Mouse (Mus musculus) intestine, embryonic 16.5 days (tissue): Measurements from ENCODE around the gene Sptbn1. TPM values are rescaled to one million over a fixed set of nuclear protein-coding genes. Genes with fewer than 3 reads are reported as not detected.

Source experiments
- ATAC-seq: fragments of 200-750 bp; cut with Nextera tagmentation; 2 replicates; pipeline ENCODE4 v1.8.0; 2017; ENCODE audit warnings: moderate TSS enrichment, moderate library complexity
- H3K27ac ChIP-seq: fragments of 300-500 bp; sonication (generic); 2 replicates; pipeline ENCODE4 v1.5.1; 2014; ENCODE audit warnings: mild to moderate bottlenecking, low read length
- H3K27me3 ChIP-seq: fragments of 300-500 bp; sonication (generic); replicated peaks from 2 replicates; pipeline ENCODE4 v1.6.1; 2014; ENCODE audit warnings: low read length, control low read depth, mixed read lengths; ENCODE audit not compliant: control insufficient read depth, insufficient read depth
- H3K36me3 ChIP-seq: fragments of 300-500 bp; sonication (generic); 2 replicates; pipeline ENCODE4 v1.6.1; 2014; ENCODE audit warnings: low read length, control low read depth; ENCODE audit not compliant: control insufficient read depth, insufficient read depth
- H3K4me1 ChIP-seq: fragments of 300-500 bp; sonication (generic); 2 replicates; pipeline ENCODE4 v1.6.1; 2014; ENCODE audit warnings: low read length, control low read depth, mixed read lengths; ENCODE audit not compliant: control insufficient read depth, insufficient read depth
- H3K4me2 ChIP-seq: fragments of 300-500 bp; sonication (generic); 2 replicates; pipeline ENCODE4 v1.6.1; 2014; ENCODE audit warnings: low read depth, low read length, control low read depth
- H3K4me3 ChIP-seq: fragments of 300-500 bp; sonication (generic); 2 replicates; pipeline ENCODE4 v1.5.1; 2014; ENCODE audit warnings: mild to moderate bottlenecking, low read length
- H3K9ac ChIP-seq: fragments of 300-500 bp; sonication (generic); 2 replicates; pipeline ENCODE4 v1.6.1; 2014; ENCODE audit warnings: low read depth, low read length
- H3K9me3 ChIP-seq: fragments of 300-500 bp; sonication (generic); 2 replicates; pipeline ENCODE4 v1.6.1; 2016; ENCODE audit warnings: low read length, control low read depth; ENCODE audit not compliant: control insufficient read depth
- WGBS: fragments of 180-500 bp; shearing (Covaris S2); extraction: QIAGEN DNeasy Blood & Tissue Kit; methylation state at CpG from one replicate; pipeline ENCODE4 v1.1.7; 2014; 5-methylcytosine and 5-hydroxymethylcytosine counted together
- polyA plus RNA-seq: library from polyadenylated mRNA; unstranded; fragments of >200 nt; fragmentation: Nextera tagmentation; extraction: Ambion mirVana; gene quantifications from 2 replicates; pipeline ENCODE4 v1.2.1, GENCODE M21; 2015

Sptbn1 gene
- polyA plus RNA-seq, 1 experiment from 2014 or later, result 98.1 TPM

GRCm38 (mm10) chr11:30137081-30137480 is 130.9 kb downstream of the Sptbn1 start:
- Histone ChIP-seq H3K27me3 (no peaks in the 10 kb centered on the region), H3K9ac (no peak overlapping the region), H3K4me1 (no peaks in the 10 kb centered on the region), H3K9me3 (no peaks in the 10 kb centered on the region), H3K4me2 (no peak overlapping the region), H3K27ac (no peak overlapping the region), H3K4me3 (no peak overlapping the region), H3K36me3 (peaks cover 33% of the 10 kb centered on the region)
- ATAC-seq, result no peak
- WGBS, result 83% methylated on average over 12 of the region's 12 CpGs

GRCm38 (mm10) chr11:30134058-30134457 is 133.9 kb downstream of the Sptbn1 start:
- no peak overlapping the region for H3K4me2 ChIP-seq
- H3K36me3 ChIP-seq, result peaks cover 26% of the 10 kb centered on the region
- H3K9me3 ChIP-seq, result no peaks in the 10 kb centered on the region
- H3K27me3 ChIP-seq, result no peaks in the 10 kb centered on the region
- no peak overlapping the region for H3K27ac ChIP-seq
- no peak overlapping the region for H3K9ac ChIP-seq
- H3K4me1 ChIP-seq, result no peaks in the 10 kb centered on the region
- WGBS, result 62% methylated on average over 1 of the region's 1 CpGs
- no peak overlapping the region for H3K4me3 ChIP-seq
- ATAC-seq, result no peak

- H3K4me3 ChIP-seq, result no peak overlapping the region
- H3K9me3 ChIP-seq, result no peaks in the 10 kb centered on the region
- no peak overlapping the region for H3K4me2 ChIP-seq
- H3K36me3 ChIP-seq, result peaks cover 19% of the 10 kb centered on the region
- no peak overlapping the region for H3K9ac ChIP-seq
- H3K4me1 ChIP-seq, result no peaks in the 10 kb centered on the region
- ATAC-seq, result no peak
- no peaks in the 10 kb centered on the region for H3K27me3 ChIP-seq
- no peak overlapping the region for H3K27ac ChIP-seq
- WGBS, result 92% methylated on average over 6 of the region's 6 CpGs
Observed at GRCm38 (mm10) chr11:30132581-30132980, 135.4 kb downstream of the Sptbn1 start.

- Histone ChIP-seq H3K9ac (no peak overlapping the region), H3K4me3 (no peak overlapping the region), H3K27me3 (no peaks in the 10 kb centered on the region), H3K4me1 (no peaks in the 10 kb centered on the region), H3K27ac (no peak overlapping the region), H3K36me3 (peaks cover 18% of the 10 kb centered on the region), H3K9me3 (no peaks in the 10 kb centered on the region), H3K4me2 (no peak overlapping the region)
- ATAC-seq, result no peak
- 70% methylated on average over 4 of the region's 4 CpGs for WGBS
Observed at GRCm38 (mm10) chr11:30131640-30132039, 136.3 kb downstream of the Sptbn1 start.

GRCm38 (mm10) chr11:30129339-30129738 is 138.6 kb downstream of the Sptbn1 start:
- no peaks in the 10 kb centered on the region for H3K27me3 ChIP-seq
- no peak overlapping the region for H3K9ac ChIP-seq
- 90% methylated on average over 7 of the region's 7 CpGs for WGBS
- H3K9me3 ChIP-seq, result no peaks in the 10 kb centered on the region
- no peak overlapping the region for H3K4me2 ChIP-seq
- no peak overlapping the region for H3K4me3 ChIP-seq
- no peaks in the 10 kb centered on the region for H3K4me1 ChIP-seq
- H3K27ac ChIP-seq, result no peak overlapping the region
- peaks cover 19% of the 10 kb centered on the region for H3K36me3 ChIP-seq
- no peak for ATAC-seq

GRCm38 (mm10) chr11:30126840-30127239 is 141.1 kb downstream of the Sptbn1 start:
- WGBS, result 93% methylated on average over 1 of the region's 1 CpGs
- Histone ChIP-seq H3K36me3 (peaks cover 16% of the 10 kb centered on the region), H3K9me3 (no peaks in the 10 kb centered on the region), H3K4me1 (no peaks in the 10 kb centered on the region), H3K4me3 (no peak overlapping the region), H3K27me3 (no peaks in the 10 kb centered on the region), H3K27ac (no peak overlapping the region), H3K9ac (no peak overlapping the region), H3K4me2 (no peak overlapping the region)
- ATAC-seq, result no peak

GRCm38 (mm10) chr11:30118038-30118437 is 149.9 kb downstream of the Sptbn1 start:
- Histone ChIP-seq H3K4me3 (no peak overlapping the region), H3K27ac (no peak overlapping the region), H3K27me3 (no peaks in the 10 kb centered on the region), H3K4me1 (no peaks in the 10 kb centered on the region), H3K36me3 (peaks cover 22% of the 10 kb centered on the region), H3K9me3 (no peaks in the 10 kb centered on the region), H3K4me2 (no peak overlapping the region), H3K9ac (no peak overlapping the region)
- no peak for ATAC-seq
- 91% methylated on average over 4 of the region's 4 CpGs for WGBS

- Histone ChIP-seq H3K9ac (no peak overlapping the region), H3K4me1 (no peaks in the 10 kb centered on the region), H3K27me3 (no peaks in the 10 kb centered on the region), H3K27ac (no peak overlapping the region), H3K36me3 (peaks cover 17% of the 10 kb centered on the region; the same call in 1 of the 2 replicates), H3K4me2 (no peak overlapping the region), H3K4me3 (no peak overlapping the region), H3K9me3 (no peaks in the 10 kb centered on the region)
- ATAC-seq, result no peak
- 66% methylated on average over 2 of the region's 2 CpGs for WGBS
Observed at GRCm38 (mm10) chr11:30113631-30114030, 154.3 kb downstream of the Sptbn1 start.

- no peaks in the 10 kb centered on the region for H3K27me3 ChIP-seq
- H3K27ac ChIP-seq, result no peak overlapping the region
- no peaks in the 10 kb centered on the region for H3K4me1 ChIP-seq
- H3K9me3 ChIP-seq, result no peaks in the 10 kb centered on the region
- ATAC-seq, result no peak
- H3K9ac ChIP-seq, result no peak overlapping the region
- no peak overlapping the region for H3K4me3 ChIP-seq
- H3K36me3 ChIP-seq, result peaks cover 11% of the 10 kb centered on the region; the same call in 1 of the 2 replicates
- 92% methylated on average over 7 of the region's 7 CpGs for WGBS
- H3K4me2 ChIP-seq, result no peak overlapping the region
Observed at GRCm38 (mm10) chr11:30110634-30111033, 157.3 kb downstream of the Sptbn1 start.

- no peaks in the 10 kb centered on the region for H3K4me1 ChIP-seq
- H3K9me3 ChIP-seq, result no peaks in the 10 kb centered on the region
- H3K4me2 ChIP-seq, result no peak overlapping the region
- 94% methylated on average over 10 of the region's 10 CpGs for WGBS
- H3K27me3 ChIP-seq, result no peaks in the 10 kb centered on the region
- H3K36me3 ChIP-seq, result peaks cover 15% of the 10 kb centered on the region
- no peak overlapping the region for H3K4me3 ChIP-seq
- ATAC-seq, result no peak
- no peak overlapping the region for H3K27ac ChIP-seq
- H3K9ac ChIP-seq, result no peak overlapping the region
Observed at GRCm38 (mm10) chr11:30104177-30104576, 163.8 kb downstream of the Sptbn1 start.
